Mouse (Mus musculus) cerebellum, adult 2 months (tissue): ENCODE measurements around the gene Hdhd3.

Experiments used
- CTCF ChIP-seq: fragments of 200-500 bp; IDR thresholded peaks from 2 replicates; pipeline ENCODE4 v1.5.1; 2011; ENCODE audit warnings: low read depth, mild to moderate bottlenecking, control low read depth, low read length, moderate library complexity, borderline replicate concordance; ENCODE audit not compliant: insufficient read depth
- POLR2A ChIP-seq: fragments of 200-500 bp; IDR thresholded peaks from 2 replicates; pipeline ENCODE4 v1.6.1; 2011; ENCODE audit warnings: low read length, control low read depth, borderline replicate concordance; ENCODE audit not compliant: insufficient read depth

DNA sequence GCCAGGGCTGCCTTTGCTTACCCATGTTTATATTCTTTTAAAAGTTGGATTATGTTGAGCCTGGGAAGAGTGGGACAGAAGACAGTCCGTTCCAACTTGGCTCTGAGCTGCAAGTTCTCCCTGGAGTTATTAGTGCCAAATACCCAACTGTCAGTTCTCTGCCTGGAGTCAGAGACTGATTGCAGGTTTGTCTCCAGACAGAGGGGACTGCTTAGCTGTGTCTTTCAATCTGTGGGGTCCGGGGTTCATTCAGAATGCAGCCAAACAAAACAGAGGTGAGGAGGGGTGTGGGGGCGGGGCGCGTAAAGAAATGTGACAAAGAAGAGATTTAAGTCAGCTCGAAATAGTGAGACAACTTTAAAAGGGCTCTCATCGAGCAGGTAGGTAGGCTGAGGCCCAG, 1.7 kb downstream of the Hdhd3 start:
- no peak for TF ChIP-seq CTCF
- no peak for TF ChIP-seq POLR2A
